Mouse (Mus musculus): Measurements from ENCODE around the gene Scmh1.

- no peak for TF ChIP-seq CTCF (IDR thresholded peaks at IDR 0.05)
- TF ChIP-seq POLR2A (IDR thresholded peaks at IDR 0.05; ENCODE audit: insufficient read depth, low read depth, low read length): no peak
- no peak for TF ChIP-seq EP300 (IDR thresholded peaks at IDR 0.05; ENCODE audit: insufficient read depth, low read depth, low read length)
Observed at GRCm38 (mm10) chr4:120506955-120507354, 101.9 kb downstream of the Scmh1 start.
